Mouse (Mus musculus): Measurements from ENCODE around the gene Tbc1d19. TPM values are rescaled to one million over a fixed set of nuclear protein-coding genes. Genes with fewer than 3 reads are reported as not detected.

Tbc1d19 gene
- polyA plus RNA-seq, 1 experiment from 2014 or later = 75.2 TPM

DNA sequence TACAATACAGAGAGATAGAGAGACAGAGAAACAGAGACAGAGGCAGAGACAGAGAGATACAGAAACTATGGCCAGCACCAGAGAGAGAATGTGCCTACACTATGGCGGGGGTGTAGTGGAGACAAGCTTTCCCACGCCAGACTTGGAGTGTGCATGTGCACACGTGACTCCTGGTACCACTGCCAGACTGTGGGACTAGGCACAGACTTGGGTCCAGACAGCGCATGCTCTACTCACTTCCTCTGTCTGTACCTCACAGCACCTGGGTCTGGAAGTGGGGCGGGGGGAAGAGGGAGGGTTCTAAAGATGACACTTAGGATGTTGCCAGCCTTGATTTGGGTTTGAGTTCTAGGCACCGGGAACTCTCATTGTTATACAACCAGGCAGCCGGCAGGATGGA is 118.5 kb downstream of the Tbc1d19 start:
- Histone ChIP-seq H3K4me2 (ENCODE audit: low read length) (no peak overlapping the region), H3K9ac (ENCODE audit: low read depth, low read length) (no peak overlapping the region), H3K9me3 (ENCODE audit: control insufficient read depth, low read length) (no peaks in the 10 kb centered on the region; the same call in 1 of the 2 replicates), H3K4me3 (ENCODE audit: low read length) (no peak overlapping the region), H3K27ac (ENCODE audit: low read depth, low read length) (no peak overlapping the region), H3K27me3 (replicated peaks; ENCODE audit: control insufficient read depth, insufficient read depth, low read length) (no peaks in the 10 kb centered on the region), H3K36me3 (ENCODE audit: control insufficient read depth, insufficient read depth, low read length) (no peaks in the 10 kb centered on the region), H3K4me1 (ENCODE audit: control insufficient read depth, insufficient read depth, low read depth, low read length) (no peaks in the 10 kb centered on the region)
- ATAC-seq = no peak
- 94% methylated on average over 7 of the region's 7 CpGs for WGBS

DNA sequence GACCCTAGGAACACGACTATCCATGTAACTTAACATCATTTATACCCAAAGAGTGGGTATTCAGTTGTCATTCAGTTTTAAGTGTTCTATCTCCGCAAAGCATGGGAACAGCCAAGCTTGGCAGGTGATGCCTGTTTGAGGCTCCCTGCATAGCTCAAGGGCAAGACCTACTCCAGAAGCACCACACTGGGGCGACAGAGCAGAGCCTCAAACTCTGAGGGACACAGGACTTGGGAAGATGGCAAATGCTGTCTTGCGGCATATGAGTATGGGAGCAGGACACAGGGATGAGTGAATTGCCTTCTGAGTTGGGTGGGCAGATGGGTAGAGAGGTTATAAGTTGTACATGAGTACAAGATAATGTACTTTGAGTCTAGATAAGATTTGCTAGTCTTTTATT is 119.1 kb downstream of the Tbc1d19 start:
- Histone ChIP-seq H3K9me3 (ENCODE audit: control insufficient read depth, low read length) (no peaks in the 10 kb centered on the region; the same call in 1 of the 2 replicates), H3K4me3 (ENCODE audit: low read length) (no peak overlapping the region), H3K4me2 (ENCODE audit: low read length) (no peak overlapping the region), H3K9ac (ENCODE audit: low read depth, low read length) (no peak overlapping the region), H3K27me3 (replicated peaks; ENCODE audit: control insufficient read depth, insufficient read depth, low read length) (no peaks in the 10 kb centered on the region), H3K4me1 (ENCODE audit: control insufficient read depth, insufficient read depth, low read depth, low read length) (no peaks in the 10 kb centered on the region), H3K36me3 (ENCODE audit: control insufficient read depth, insufficient read depth, low read length) (no peaks in the 10 kb centered on the region), H3K27ac (ENCODE audit: low read depth, low read length) (no peak overlapping the region)
- WGBS = 81% methylated on average over 4 of the region's 4 CpGs
- ATAC-seq = no peak

DNA sequence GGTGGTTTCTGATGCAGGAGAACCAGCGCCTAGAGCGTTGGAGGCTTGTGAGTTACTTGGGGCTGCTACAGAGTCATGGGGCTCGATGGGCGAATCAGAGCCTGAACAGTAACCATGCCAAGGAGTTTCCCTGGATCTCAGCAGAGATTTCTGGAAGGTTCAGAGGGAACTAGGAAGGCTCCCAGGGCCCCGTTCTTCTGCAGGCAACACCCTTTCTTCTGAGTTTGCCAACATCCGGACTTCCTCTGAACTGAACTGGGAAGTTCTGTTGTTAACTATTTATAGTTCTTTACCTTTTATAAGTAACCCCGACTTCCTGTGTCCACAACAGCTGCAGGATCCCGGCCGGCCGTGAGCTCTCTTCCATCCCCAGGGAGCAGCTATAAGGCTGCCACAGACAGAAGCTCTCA is 119.8 kb downstream of the Tbc1d19 start:
- no peaks in the 10 kb centered on the region for H3K4me1 ChIP-seq (ENCODE audit: control insufficient read depth, insufficient read depth, low read depth, low read length)
- no peaks in the 10 kb centered on the region for H3K27me3 ChIP-seq (replicated peaks; ENCODE audit: control insufficient read depth, insufficient read depth, low read length)
- H3K4me2 ChIP-seq (ENCODE audit: low read length) = no peak overlapping the region
- no peaks in the 10 kb centered on the region; the same call in 1 of the 2 replicates for H3K9me3 ChIP-seq (ENCODE audit: control insufficient read depth, low read length)
- no peak overlapping the region for H3K27ac ChIP-seq (ENCODE audit: low read depth, low read length)
- no peak for ATAC-seq
- no peak overlapping the region for H3K9ac ChIP-seq (ENCODE audit: low read depth, low read length)
- WGBS = 89% methylated on average over 10 of the region's 10 CpGs
- no peak overlapping the region for H3K4me3 ChIP-seq (ENCODE audit: low read length)
- no peaks in the 10 kb centered on the region for H3K36me3 ChIP-seq (ENCODE audit: control insufficient read depth, insufficient read depth, low read length)

DNA sequence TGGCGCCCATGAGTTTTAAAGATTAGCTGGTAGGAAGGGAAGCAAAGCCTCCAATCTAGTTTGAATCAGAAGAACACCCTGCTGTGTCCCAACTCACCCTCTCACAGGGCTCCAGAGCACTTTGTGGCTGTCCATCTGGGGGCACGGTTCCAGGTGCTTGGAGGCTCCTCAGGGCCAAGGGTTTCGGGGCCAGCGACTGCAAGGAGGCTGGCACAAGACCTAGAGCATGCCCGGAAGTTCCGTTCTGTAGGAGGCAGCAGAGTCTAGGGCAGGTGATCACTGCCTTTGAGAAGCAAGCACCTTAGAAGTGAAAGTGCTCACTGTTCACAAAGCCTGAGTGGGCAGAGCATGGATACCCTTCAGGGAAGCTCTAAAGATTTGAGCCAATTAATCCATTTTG is 120.4 kb downstream of the Tbc1d19 start:
- no peaks in the 10 kb centered on the region for H3K4me1 ChIP-seq (ENCODE audit: control insufficient read depth, insufficient read depth, low read depth, low read length)
- H3K27me3 ChIP-seq (replicated peaks; ENCODE audit: control insufficient read depth, insufficient read depth, low read length) = no peaks in the 10 kb centered on the region
- 89% methylated on average over 6 of the region's 6 CpGs for WGBS
- no peak overlapping the region for H3K27ac ChIP-seq (ENCODE audit: low read depth, low read length)
- no peak overlapping the region for H3K4me2 ChIP-seq (ENCODE audit: low read length)
- no peaks in the 10 kb centered on the region; the same call in 1 of the 2 replicates for H3K9me3 ChIP-seq (ENCODE audit: control insufficient read depth, low read length)
- ATAC-seq = no peak
- no peak overlapping the region for H3K9ac ChIP-seq (ENCODE audit: low read depth, low read length)
- H3K4me3 ChIP-seq (ENCODE audit: low read length) = no peak overlapping the region
- no peaks in the 10 kb centered on the region for H3K36me3 ChIP-seq (ENCODE audit: control insufficient read depth, insufficient read depth, low read length)

GRCm38 (mm10) chr5:53931011-53931410 is 121.6 kb downstream of the Tbc1d19 start:
- H3K4me1 ChIP-seq (ENCODE audit: control insufficient read depth, insufficient read depth, low read depth, low read length) = no peaks in the 10 kb centered on the region
- no peaks in the 10 kb centered on the region for H3K36me3 ChIP-seq (ENCODE audit: control insufficient read depth, insufficient read depth, low read length)
- 75% methylated on average over 5 of the region's 5 CpGs for WGBS
- H3K4me2 ChIP-seq (ENCODE audit: low read length) = no peak overlapping the region
- H3K9me3 ChIP-seq (ENCODE audit: control insufficient read depth, low read length) = no peaks in the 10 kb centered on the region; the same call in 1 of the 2 replicates
- H3K4me3 ChIP-seq (ENCODE audit: low read length) = no peak overlapping the region
- H3K27ac ChIP-seq (ENCODE audit: low read depth, low read length) = no peak overlapping the region
- H3K27me3 ChIP-seq (replicated peaks; ENCODE audit: control insufficient read depth, insufficient read depth, low read length) = no peaks in the 10 kb centered on the region
- no peak overlapping the region for H3K9ac ChIP-seq (ENCODE audit: low read depth, low read length)
- ATAC-seq = no peak

DNA sequence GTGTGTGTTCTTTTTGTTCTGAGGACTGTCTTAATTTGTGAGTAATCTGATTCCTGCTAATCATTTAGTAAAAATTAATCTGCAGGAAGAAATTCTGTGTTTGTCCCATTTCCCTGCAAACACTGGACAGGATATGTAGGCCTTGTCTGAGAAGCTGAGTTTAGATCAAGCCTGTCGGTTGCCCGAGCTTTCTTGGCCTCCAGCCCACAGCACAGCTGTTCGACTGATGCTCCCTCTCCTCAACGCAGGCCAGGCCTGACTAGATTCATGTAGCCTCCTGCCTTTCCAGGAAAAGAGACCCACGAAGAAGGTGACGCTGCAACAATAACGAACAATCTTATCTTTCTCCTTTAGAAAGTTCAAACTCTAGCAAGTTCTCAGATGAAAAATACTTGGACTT is 124.2 kb downstream of the Tbc1d19 start:
- Histone ChIP-seq H3K4me3 (ENCODE audit: low read length) (no peak overlapping the region), H3K36me3 (ENCODE audit: control insufficient read depth, insufficient read depth, low read length) (no peaks in the 10 kb centered on the region), H3K9me3 (ENCODE audit: control insufficient read depth, low read length) (no peaks in the 10 kb centered on the region), H3K4me1 (ENCODE audit: control insufficient read depth, insufficient read depth, low read depth, low read length) (no peaks in the 10 kb centered on the region), H3K4me2 (ENCODE audit: low read length) (no peak overlapping the region), H3K9ac (ENCODE audit: low read depth, low read length) (no peak overlapping the region), H3K27ac (ENCODE audit: low read depth, low read length) (no peak overlapping the region), H3K27me3 (replicated peaks; ENCODE audit: control insufficient read depth, insufficient read depth, low read length) (no peaks in the 10 kb centered on the region)
- 53% methylated on average over 7 of the region's 7 CpGs for WGBS
- ATAC-seq = peak; percentile 86

DNA sequence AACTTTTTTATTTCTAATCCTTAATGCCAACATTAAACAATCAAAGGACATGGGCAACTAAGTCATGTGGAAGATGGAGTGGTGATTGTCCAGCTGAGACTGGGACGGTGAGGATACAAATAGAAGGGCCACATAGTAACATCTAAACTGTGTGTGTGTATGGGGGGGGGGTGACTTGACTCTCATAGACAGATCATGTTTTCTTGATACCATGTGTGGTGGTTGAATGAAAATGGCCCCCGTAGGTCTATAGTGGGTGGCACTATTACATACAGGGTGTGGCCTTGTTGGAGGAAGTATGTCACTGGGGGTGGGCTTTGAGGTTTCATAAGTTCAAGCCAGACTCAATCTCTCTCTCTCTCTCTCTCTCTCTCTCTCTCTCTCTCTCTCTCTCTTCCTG is 124.6 kb downstream of the Tbc1d19 start:
- Histone ChIP-seq H3K27me3 (replicated peaks; ENCODE audit: control insufficient read depth, insufficient read depth, low read length) (no peaks in the 10 kb centered on the region), H3K4me3 (ENCODE audit: low read length) (no peak overlapping the region), H3K36me3 (ENCODE audit: control insufficient read depth, insufficient read depth, low read length) (no peaks in the 10 kb centered on the region), H3K4me2 (ENCODE audit: low read length) (no peak overlapping the region), H3K9me3 (ENCODE audit: control insufficient read depth, low read length) (no peaks in the 10 kb centered on the region), H3K27ac (ENCODE audit: low read depth, low read length) (no peak overlapping the region), H3K9ac (ENCODE audit: low read depth, low read length) (no peak overlapping the region), H3K4me1 (ENCODE audit: control insufficient read depth, insufficient read depth, low read depth, low read length) (no peaks in the 10 kb centered on the region)
- 87% methylated on average over 2 of the region's 2 CpGs for WGBS
- ATAC-seq = peak; percentile 30; the same call in 1 of the 2 replicates

DNA sequence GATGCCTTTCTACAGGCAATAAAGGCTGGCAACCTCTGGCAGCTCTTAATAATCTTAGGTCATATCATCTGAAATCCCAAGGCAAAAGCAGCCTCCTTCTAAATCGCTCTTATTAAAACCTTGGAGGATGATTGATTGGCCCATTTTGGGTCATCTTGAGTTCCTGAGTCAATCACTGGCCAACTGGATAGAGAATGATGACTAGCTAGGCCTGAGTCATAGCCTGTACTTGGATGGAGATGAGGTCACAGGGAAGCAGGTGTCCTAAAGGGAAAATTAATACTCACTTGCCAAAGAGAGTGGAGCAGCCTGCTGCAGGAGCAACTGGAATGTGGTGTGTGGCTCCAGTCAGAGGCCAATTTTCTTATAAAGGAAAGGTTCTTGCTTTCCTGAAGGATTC is 125.4 kb downstream of the Tbc1d19 start:
- H3K4me3 ChIP-seq (ENCODE audit: low read length) = no peak overlapping the region
- no peaks in the 10 kb centered on the region for H3K4me1 ChIP-seq (ENCODE audit: control insufficient read depth, insufficient read depth, low read depth, low read length)
- no peaks in the 10 kb centered on the region for H3K27me3 ChIP-seq (replicated peaks; ENCODE audit: control insufficient read depth, insufficient read depth, low read length)
- ATAC-seq = no peak
- H3K9ac ChIP-seq (ENCODE audit: low read depth, low read length) = no peak overlapping the region
- H3K4me2 ChIP-seq (ENCODE audit: low read length) = no peak overlapping the region
- H3K36me3 ChIP-seq (ENCODE audit: control insufficient read depth, insufficient read depth, low read length) = no peaks in the 10 kb centered on the region
- 95% methylated on average over 1 of the region's 1 CpGs for WGBS
- no peak overlapping the region for H3K27ac ChIP-seq (ENCODE audit: low read depth, low read length)
- H3K9me3 ChIP-seq (ENCODE audit: control insufficient read depth, low read length) = no peaks in the 10 kb centered on the region

DNA sequence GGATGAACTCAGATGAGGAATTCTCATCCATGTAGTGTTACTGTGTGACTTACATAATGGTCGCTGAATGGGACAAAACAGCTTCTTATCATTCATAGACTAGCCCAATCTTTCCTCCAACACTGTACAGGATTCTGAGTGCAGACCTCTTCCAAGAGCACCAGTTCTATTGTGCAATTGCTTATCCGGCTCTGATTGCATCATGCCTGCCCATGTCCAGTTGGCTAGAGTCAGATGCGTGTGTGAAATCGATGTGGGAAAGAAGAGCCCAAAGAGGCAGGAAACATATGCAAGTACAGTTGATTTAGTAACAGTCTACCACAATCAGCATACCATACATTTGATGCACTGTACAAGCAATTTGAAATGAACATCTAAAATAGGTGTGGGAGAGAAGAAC is 127.8 kb downstream of the Tbc1d19 start:
- H3K4me1 ChIP-seq (ENCODE audit: control insufficient read depth, insufficient read depth, low read depth, low read length) = no peaks in the 10 kb centered on the region
- no peaks in the 10 kb centered on the region for H3K27me3 ChIP-seq (replicated peaks; ENCODE audit: control insufficient read depth, insufficient read depth, low read length)
- H3K4me3 ChIP-seq (ENCODE audit: low read length) = no peak overlapping the region
- WGBS = 93% methylated on average over 4 of the region's 4 CpGs
- no peak overlapping the region for H3K27ac ChIP-seq (ENCODE audit: low read depth, low read length)
- H3K4me2 ChIP-seq (ENCODE audit: low read length) = no peak overlapping the region
- H3K9me3 ChIP-seq (ENCODE audit: control insufficient read depth, low read length) = no peaks in the 10 kb centered on the region
- H3K36me3 ChIP-seq (ENCODE audit: control insufficient read depth, insufficient read depth, low read length) = no peaks in the 10 kb centered on the region
- no peak for ATAC-seq
- no peak overlapping the region for H3K9ac ChIP-seq (ENCODE audit: low read depth, low read length)

DNA sequence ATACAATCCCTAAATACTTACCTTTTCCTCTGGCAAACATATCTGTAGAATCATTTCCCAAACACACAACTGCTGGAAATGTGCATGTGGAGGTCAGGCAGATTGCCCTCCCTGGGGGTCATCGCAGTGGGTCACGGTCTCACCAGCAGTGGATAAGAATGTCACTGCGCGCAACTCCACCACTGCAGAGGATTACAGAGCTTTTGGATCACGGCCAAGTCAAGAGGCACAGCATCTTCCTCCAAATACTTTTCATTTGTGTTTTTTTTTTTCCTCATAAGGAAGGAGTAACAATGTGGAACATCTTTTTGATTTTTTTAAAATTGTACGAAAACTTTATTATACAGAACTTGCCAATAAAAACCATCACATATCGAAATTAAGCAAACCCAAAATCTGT is 129.6 kb downstream of the Tbc1d19 start:
- Histone ChIP-seq H3K9ac (ENCODE audit: low read depth, low read length) (no peak overlapping the region), H3K27me3 (replicated peaks; ENCODE audit: control insufficient read depth, insufficient read depth, low read length) (no peaks in the 10 kb centered on the region), H3K4me3 (ENCODE audit: low read length) (no peak overlapping the region), H3K27ac (ENCODE audit: low read depth, low read length) (no peak overlapping the region), H3K4me2 (ENCODE audit: low read length) (no peak overlapping the region), H3K4me1 (ENCODE audit: control insufficient read depth, insufficient read depth, low read depth, low read length) (no peaks in the 10 kb centered on the region), H3K36me3 (ENCODE audit: control insufficient read depth, insufficient read depth, low read length) (no peaks in the 10 kb centered on the region), H3K9me3 (ENCODE audit: control insufficient read depth, low read length) (no peaks in the 10 kb centered on the region)
- no peak for ATAC-seq
- WGBS = 80% methylated on average over 7 of the region's 7 CpGs
